Mouse (Mus musculus): ENCODE results near the gene Ppfibp2. TPM values are rescaled to one million over a fixed set of nuclear protein-coding genes. Genes with fewer than 3 reads are reported as not detected.

Gene Ppfibp2
- total and polyA plus RNA-seq, 2 experiments from 2014 or later: 6.6 to 17.5 TPM

DNA sequence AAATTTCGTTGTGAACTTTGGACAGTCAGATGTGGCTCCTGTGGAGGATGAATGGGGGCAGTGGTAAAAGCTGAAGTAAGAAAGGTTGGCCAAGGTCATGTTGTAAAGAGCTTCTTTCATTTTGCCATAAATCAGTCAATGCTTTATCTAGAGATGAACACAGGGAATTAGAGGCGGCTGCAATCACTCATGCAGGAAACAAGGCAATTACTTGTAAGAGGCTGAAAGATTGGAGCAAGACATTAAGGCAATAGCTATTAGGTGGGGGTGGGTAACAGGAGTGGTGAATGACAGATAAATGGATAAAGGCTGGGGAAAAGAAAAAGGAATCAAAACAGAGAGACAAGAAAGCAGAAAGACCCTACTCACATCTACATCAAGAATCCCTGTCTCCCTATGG, 31.3 kb upstream of the Ppfibp2 start:
- Histone ChIP-seq H3K4me3 (ENCODE audit: low read depth, low read length) (no peak overlapping the region), H3K9ac (replicated peaks; ENCODE audit: low read depth, low read length) (no peak overlapping the region), H3K27me3 (ENCODE audit: control insufficient read depth, insufficient read depth, low read length) (no peaks in the 10 kb centered on the region), H3K27ac (ENCODE audit: low read depth) (no peak overlapping the region), H3K4me2 (ENCODE audit: low read depth, low read length) (no peak overlapping the region), H3K36me3 (replicated peaks; ENCODE audit: control insufficient read depth, insufficient read depth, low read length) (no peaks in the 10 kb centered on the region), H3K9me3 (replicated peaks; ENCODE audit: control insufficient read depth, low read length) (no peaks in the 10 kb centered on the region), H3K4me1 (ENCODE audit: control insufficient read depth, insufficient read depth) (no peaks in the 10 kb centered on the region)
- 59% methylated on average over 2 of the region's 2 CpGs for WGBS
- no peak for ATAC-seq (ENCODE audit: insufficient read depth, low read depth)
- TF ChIP-seq CTCF (IDR thresholded peaks at IDR 0.05; ENCODE audit: low read depth) (no peak), EP300 (IDR thresholded peaks at IDR 0.05; ENCODE audit: low read depth) (no peak)
- no peak for DNase-seq (ENCODE audit: low spot score)

DNA sequence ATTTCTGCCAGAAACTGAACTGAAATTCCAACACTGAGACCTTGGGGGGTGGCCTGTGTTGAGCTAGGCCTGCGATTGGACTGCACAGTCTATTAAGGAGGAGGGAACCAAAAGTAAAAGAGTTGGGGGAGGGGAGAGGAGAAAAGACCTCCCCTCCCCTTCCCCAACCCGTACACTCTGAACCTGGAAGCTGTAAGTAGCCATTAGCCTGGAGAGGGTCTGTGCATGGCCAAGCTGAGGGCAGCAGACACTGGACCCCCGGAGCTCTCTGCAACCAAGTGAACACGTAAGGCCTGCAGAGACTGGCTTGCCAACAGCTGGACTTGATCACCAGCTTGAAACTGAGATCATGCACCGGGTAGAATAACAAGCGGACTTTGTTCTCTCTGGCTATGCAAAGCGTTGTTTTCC, 27.7 kb upstream of the Ppfibp2 start, which contains the start of gene Olfml1:
Gene Olfml1 (plus strand): TSS at position 186 of the 411 bp plus-strand sequence.
- H3K4me3 ChIP-seq (ENCODE audit: low read depth, low read length): peak within 1 kb of the TSS; percentile 26
- H3K27me3 ChIP-seq (ENCODE audit: control insufficient read depth, insufficient read depth, low read length): no peaks in the 10 kb centered on the region
- TF ChIP-seq EP300 (IDR thresholded peaks at IDR 0.05; ENCODE audit: low read depth) (no peak), CTCF (IDR thresholded peaks at IDR 0.05; ENCODE audit: low read depth) (no peak)
- peak; percentile 77 for ATAC-seq (ENCODE audit: insufficient read depth, low read depth)
- 43% methylated on average over 7 of the region's 7 CpGs for WGBS
- no peaks in the 10 kb centered on the region for H3K9me3 ChIP-seq (replicated peaks; ENCODE audit: control insufficient read depth, low read length)
- H3K4me2 ChIP-seq (ENCODE audit: low read depth, low read length): peak within 1 kb of the TSS; percentile 24
- DNase-seq (ENCODE audit: low spot score): peak; percentile 17
- no peaks in the 10 kb centered on the region for H3K36me3 ChIP-seq (replicated peaks; ENCODE audit: control insufficient read depth, insufficient read depth, low read length)
- no peak within 1 kb of the TSS for H3K9ac ChIP-seq (replicated peaks; ENCODE audit: low read depth, low read length)
- no peaks in the 10 kb centered on the region for H3K4me1 ChIP-seq (ENCODE audit: control insufficient read depth, insufficient read depth)
- peak within 1 kb of the TSS; percentile 56 for H3K27ac ChIP-seq (ENCODE audit: low read depth)

DNA sequence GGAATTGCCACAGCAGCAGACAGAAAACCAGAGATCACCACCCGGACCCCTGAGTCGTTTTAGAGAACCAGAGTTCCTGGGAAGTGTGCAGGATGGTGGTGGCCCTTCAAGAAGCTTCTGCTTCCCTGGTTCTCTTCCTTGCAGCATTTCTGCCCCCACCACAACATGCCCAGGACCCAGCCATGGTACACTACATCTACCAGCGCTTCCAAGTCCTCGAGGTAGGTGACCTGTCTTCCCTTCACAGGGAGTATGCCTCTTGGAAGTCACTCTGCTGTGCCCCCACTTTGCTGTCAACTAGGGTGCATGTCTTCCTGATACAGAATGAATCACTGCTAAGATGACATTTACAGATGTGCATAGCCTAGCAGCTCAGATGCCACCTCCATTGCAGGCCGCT, 27.3 kb upstream of the Ppfibp2 start:
- H3K4me2 ChIP-seq (ENCODE audit: low read depth, low read length): peak overlapping the region; percentile 24
- no peaks in the 10 kb centered on the region for H3K9me3 ChIP-seq (replicated peaks; ENCODE audit: control insufficient read depth, low read length)
- H3K9ac ChIP-seq (replicated peaks; ENCODE audit: low read depth, low read length): no peak overlapping the region
- H3K27me3 ChIP-seq (ENCODE audit: control insufficient read depth, insufficient read depth, low read length): no peaks in the 10 kb centered on the region
- H3K27ac ChIP-seq (ENCODE audit: low read depth): peak overlapping the region; percentile 56
- WGBS: 64% methylated on average over 5 of the region's 5 CpGs
- H3K4me3 ChIP-seq (ENCODE audit: low read depth, low read length): peak overlapping the region; percentile 26
- no peaks in the 10 kb centered on the region for H3K36me3 ChIP-seq (replicated peaks; ENCODE audit: control insufficient read depth, insufficient read depth, low read length)
- no peaks in the 10 kb centered on the region for H3K4me1 ChIP-seq (ENCODE audit: control insufficient read depth, insufficient read depth)
- DNase-seq (ENCODE audit: low spot score) (no peak), ATAC-seq (ENCODE audit: insufficient read depth, low read depth) (no peak)
- TF ChIP-seq EP300 (IDR thresholded peaks at IDR 0.05; ENCODE audit: low read depth) (no peak), CTCF (IDR thresholded peaks at IDR 0.05; ENCODE audit: low read depth) (no peak)

DNA sequence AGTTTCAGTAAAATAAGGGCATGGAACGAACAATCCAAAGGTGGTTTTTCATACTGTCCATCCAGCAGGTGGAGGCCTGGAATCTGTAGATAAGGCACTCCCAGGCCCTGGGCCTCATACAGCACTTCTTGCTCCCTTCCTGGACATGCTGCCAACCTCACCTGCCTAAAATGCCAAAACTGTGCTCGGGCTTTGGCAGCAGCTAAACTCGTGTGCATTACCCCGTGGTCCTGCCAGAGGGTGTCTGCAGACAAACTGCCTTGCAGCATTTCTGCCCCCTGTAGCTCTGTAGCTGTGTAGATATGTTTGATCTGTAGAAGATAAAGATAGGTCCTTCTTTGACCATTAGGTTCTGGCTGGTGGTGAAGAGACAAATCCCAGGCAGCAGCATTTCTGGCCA, 26.0 kb upstream of the Ppfibp2 start:
- Histone ChIP-seq H3K4me2 (ENCODE audit: low read depth, low read length) (peak overlapping the region; percentile 24), H3K27ac (ENCODE audit: low read depth) (no peak overlapping the region), H3K9ac (replicated peaks; ENCODE audit: low read depth, low read length) (no peak overlapping the region), H3K9me3 (replicated peaks; ENCODE audit: control insufficient read depth, low read length) (no peaks in the 10 kb centered on the region), H3K36me3 (replicated peaks; ENCODE audit: control insufficient read depth, insufficient read depth, low read length) (no peaks in the 10 kb centered on the region), H3K4me3 (ENCODE audit: low read depth, low read length) (no peak overlapping the region), H3K4me1 (ENCODE audit: control insufficient read depth, insufficient read depth) (no peaks in the 10 kb centered on the region), H3K27me3 (ENCODE audit: control insufficient read depth, insufficient read depth, low read length) (no peaks in the 10 kb centered on the region)
- TF ChIP-seq CTCF (IDR thresholded peaks at IDR 0.05; ENCODE audit: low read depth) (no peak), EP300 (IDR thresholded peaks at IDR 0.05; ENCODE audit: low read depth) (no peak)
- 48% methylated on average over 4 of the region's 4 CpGs for WGBS
- DNase-seq (ENCODE audit: low spot score): no peak
- ATAC-seq (ENCODE audit: insufficient read depth, low read depth): no peak

DNA sequence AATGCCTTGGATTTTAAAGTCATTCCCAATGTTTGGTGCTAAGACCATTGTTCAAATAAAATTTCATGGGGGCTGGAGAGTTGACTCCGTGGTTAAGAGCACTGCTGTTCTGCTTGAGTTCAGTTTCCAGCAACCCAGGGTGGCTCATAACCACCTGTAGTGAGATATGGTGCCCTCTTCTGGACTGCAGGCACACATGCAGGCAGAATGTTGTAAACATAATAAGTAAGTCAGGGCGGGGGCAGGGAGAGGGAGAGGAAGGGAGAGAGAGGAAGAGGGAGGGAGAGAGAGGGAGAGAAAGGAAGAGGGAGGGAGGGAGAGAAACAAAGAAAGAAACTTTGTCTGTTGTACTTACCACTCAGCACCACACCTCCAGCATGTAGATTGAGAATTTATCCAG, 21.2 kb upstream of the Ppfibp2 start:
- TF ChIP-seq CTCF (IDR thresholded peaks at IDR 0.05; ENCODE audit: low read depth): peak; percentile 3; the same call in 1 of the 2 replicates
- TF ChIP-seq EP300 (IDR thresholded peaks at IDR 0.05; ENCODE audit: low read depth): no peak
- no peaks in the 10 kb centered on the region for H3K36me3 ChIP-seq (replicated peaks; ENCODE audit: control insufficient read depth, insufficient read depth, low read length)
- 62% methylated on average over 2 of the region's 2 CpGs for WGBS

DNA sequence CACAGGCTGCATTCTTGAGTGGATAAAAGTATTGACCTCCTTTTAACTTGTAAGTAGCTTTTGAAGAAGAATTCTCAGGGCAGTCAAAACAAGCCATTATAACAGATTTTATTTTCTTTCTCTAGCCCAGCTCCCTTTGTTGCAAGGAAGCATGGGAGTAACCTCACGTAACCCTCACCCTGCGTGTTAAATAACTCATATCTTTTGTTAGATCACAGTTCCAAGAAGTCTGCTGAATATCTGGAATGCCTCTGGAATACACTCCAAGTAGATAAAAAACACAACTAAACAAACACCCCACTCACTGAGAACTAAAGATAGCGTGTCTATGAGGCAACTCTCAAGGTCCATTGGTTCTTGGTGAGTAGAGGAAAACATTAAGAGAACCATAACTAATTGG, 20.7 kb upstream of the Ppfibp2 start:
- Histone ChIP-seq H3K27ac (ENCODE audit: low read depth) (no peak overlapping the region), H3K9me3 (replicated peaks; ENCODE audit: control insufficient read depth, low read length) (no peaks in the 10 kb centered on the region), H3K36me3 (replicated peaks; ENCODE audit: control insufficient read depth, insufficient read depth, low read length) (no peaks in the 10 kb centered on the region), H3K4me3 (ENCODE audit: low read depth, low read length) (no peak overlapping the region), H3K27me3 (ENCODE audit: control insufficient read depth, insufficient read depth, low read length) (no peaks in the 10 kb centered on the region), H3K9ac (replicated peaks; ENCODE audit: low read depth, low read length) (no peak overlapping the region), H3K4me2 (ENCODE audit: low read depth, low read length) (no peak overlapping the region), H3K4me1 (ENCODE audit: control insufficient read depth, insufficient read depth) (no peaks in the 10 kb centered on the region)
- no peak for DNase-seq (ENCODE audit: low spot score)
- TF ChIP-seq EP300 (IDR thresholded peaks at IDR 0.05; ENCODE audit: low read depth): no peak
- no peak for TF ChIP-seq CTCF (IDR thresholded peaks at IDR 0.05; ENCODE audit: low read depth)
- WGBS: 58% methylated on average over 3 of the region's 3 CpGs
- ATAC-seq (ENCODE audit: insufficient read depth, low read depth): no peak

More for the DNA sequence above, 21.2 kb upstream of the Ppfibp2 start:
- Histone ChIP-seq H3K27me3 (ENCODE audit: control insufficient read depth, insufficient read depth, low read length) (no peaks in the 10 kb centered on the region), H3K9ac (replicated peaks; ENCODE audit: low read depth, low read length) (no peak overlapping the region), H3K27ac (ENCODE audit: low read depth) (no peak overlapping the region), H3K4me1 (ENCODE audit: control insufficient read depth, insufficient read depth) (no peaks in the 10 kb centered on the region), H3K9me3 (replicated peaks; ENCODE audit: control insufficient read depth, low read length) (no peaks in the 10 kb centered on the region), H3K4me3 (ENCODE audit: low read depth, low read length) (no peak overlapping the region), H3K4me2 (ENCODE audit: low read depth, low read length) (no peak overlapping the region)
- no peak for ATAC-seq (ENCODE audit: insufficient read depth, low read depth)
- no peak for DNase-seq (ENCODE audit: low spot score)
